Mouse (Mus musculus): Measurements from ENCODE around the gene Dennd1a.

DNA sequence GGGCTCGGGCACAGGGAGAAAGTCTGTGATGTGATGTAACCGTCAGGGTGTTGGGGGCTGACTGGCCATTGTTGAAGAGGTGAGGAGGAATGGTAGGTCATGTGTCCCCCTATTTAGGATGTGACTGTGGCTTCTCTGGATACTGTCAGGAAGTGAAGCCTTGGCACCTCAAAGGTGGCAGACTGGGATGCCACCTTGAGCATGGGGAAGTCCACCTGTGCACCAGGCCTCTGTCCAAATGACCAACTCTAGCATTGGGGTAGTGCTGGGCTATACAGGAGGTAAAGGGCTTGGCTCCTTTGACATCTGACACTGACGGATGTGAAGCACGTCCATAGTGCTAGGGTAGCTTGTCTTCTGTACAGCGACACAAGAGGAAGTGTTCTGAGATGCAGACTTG lies 474.8 kb downstream of the Dennd1a start:
- TF ChIP-seq CTCF (IDR thresholded peaks at IDR 0.05; ENCODE audit: control insufficient read depth, insufficient read depth, insufficient replicate concordance, low read depth, low read length) (no peak), POLR2A (IDR thresholded peaks at IDR 0.05; ENCODE audit: control insufficient read depth, low read depth, low read length) (no peak)
